Mouse (Mus musculus): Measurements from ENCODE around the gene 4933434E20Rik. TPM values are rescaled to one million over a fixed set of nuclear protein-coding genes. Genes with fewer than 3 reads are reported as not detected.

4933434E20Rik gene
- polyA plus RNA-seq, 1 experiment, result 112 TPM

GRCm38 (mm10) chr3:90076921-90077716 lies 25.7 kb downstream of the 4933434E20Rik start:
- no peaks in the 10 kb centered on the region for H3K4me1 ChIP-seq (ENCODE audit: control insufficient read depth, insufficient read depth, low read length)
- H3K27me3 ChIP-seq (ENCODE audit: control insufficient read depth, insufficient read depth, low read length), result no peaks in the 10 kb centered on the region
- H3K4me3 ChIP-seq (replicated peaks; ENCODE audit: insufficient read depth, low read depth, low read length), result no peak overlapping the region
- peak; percentile 63; the same call in 1 of the 2 replicates for TF ChIP-seq CTCF (IDR thresholded peaks at IDR 0.05; ENCODE audit: borderline replicate concordance, insufficient read depth, low read depth, low read length)
- TF ChIP-seq POLR2A (IDR thresholded peaks at IDR 0.05; ENCODE audit: borderline replicate concordance, insufficient read depth, low read length), result no peak
- H3K27ac ChIP-seq (ENCODE audit: insufficient read depth, low read length), result no peak overlapping the region
- WGBS, result 17% methylated on average over 5 of the region's 5 CpGs
- DNase-seq, result peak; percentile 68 to 80

GRCm38 (mm10) chr3:90078224-90078623 lies 26.8 kb downstream of the 4933434E20Rik start:
- no peak overlapping the region for H3K4me3 ChIP-seq (replicated peaks; ENCODE audit: insufficient read depth, low read depth, low read length)
- peaks cover 4% of the 10 kb centered on the region; the same call in 1 of the 2 replicates for H3K4me1 ChIP-seq (ENCODE audit: control insufficient read depth, insufficient read depth, low read length)
- WGBS, result 49% methylated on average over 5 of the region's 5 CpGs
- TF ChIP-seq POLR2A (IDR thresholded peaks at IDR 0.05; ENCODE audit: borderline replicate concordance, insufficient read depth, low read length) (no peak), CTCF (IDR thresholded peaks at IDR 0.05; ENCODE audit: borderline replicate concordance, insufficient read depth, low read depth, low read length) (no peak)
- H3K27ac ChIP-seq (ENCODE audit: insufficient read depth, low read length), result no peak overlapping the region
- DNase-seq, result no peak
- H3K27me3 ChIP-seq (ENCODE audit: control insufficient read depth, insufficient read depth, low read length), result no peaks in the 10 kb centered on the region

- under 1% methylated on average over 33 of the region's 33 CpGs for WGBS
- DNase-seq, result peak; percentile 89 to 92
- peak overlapping the region; percentile 49 for H3K27ac ChIP-seq (ENCODE audit: insufficient read depth, low read length)
- TF ChIP-seq POLR2A (IDR thresholded peaks at IDR 0.05; ENCODE audit: borderline replicate concordance, insufficient read depth, low read length) (peak; percentile 65), CTCF (IDR thresholded peaks at IDR 0.05; ENCODE audit: borderline replicate concordance, insufficient read depth, low read depth, low read length) (no peak)
- H3K4me1 ChIP-seq (ENCODE audit: control insufficient read depth, insufficient read depth, low read length), result peaks cover 7% of the 10 kb centered on the region; the same call in 1 of the 2 replicates
- peak overlapping the region; percentile 80 for H3K4me3 ChIP-seq (replicated peaks; ENCODE audit: insufficient read depth, low read depth, low read length)
- no peaks in the 10 kb centered on the region for H3K27me3 ChIP-seq (ENCODE audit: control insufficient read depth, insufficient read depth, low read length)
These were observed 27.8 kb downstream of the 4933434E20Rik start for GRCm38 (mm10) chr3:90079133-90079762.

GRCm38 (mm10) chr3:90079763-90080497 lies 28.5 kb downstream of the 4933434E20Rik start:
- Histone ChIP-seq H3K4me3 (replicated peaks; ENCODE audit: insufficient read depth, low read depth, low read length) (peak overlapping the region; percentile 80), H3K27me3 (ENCODE audit: control insufficient read depth, insufficient read depth, low read length) (no peaks in the 10 kb centered on the region), H3K27ac (ENCODE audit: insufficient read depth, low read length) (peak overlapping the region; percentile 36; the same call in 1 of the 2 replicates), H3K4me1 (ENCODE audit: control insufficient read depth, insufficient read depth, low read length) (peaks cover 12% of the 10 kb centered on the region)
- under 1% methylated on average over 52 of the region's 53 CpGs for WGBS
- no peak for TF ChIP-seq CTCF (IDR thresholded peaks at IDR 0.05; ENCODE audit: borderline replicate concordance, insufficient read depth, low read depth, low read length)
- TF ChIP-seq POLR2A (IDR thresholded peaks at IDR 0.05; ENCODE audit: borderline replicate concordance, insufficient read depth, low read length), result no peak
- DNase-seq, result peak; percentile 40 to 41

- Histone ChIP-seq H3K4me1 (ENCODE audit: control insufficient read depth, insufficient read depth, low read length) (peaks cover 17% of the 10 kb centered on the region), H3K4me3 (replicated peaks; ENCODE audit: insufficient read depth, low read depth, low read length) (peak overlapping the region; percentile 80), H3K27me3 (ENCODE audit: control insufficient read depth, insufficient read depth, low read length) (no peaks in the 10 kb centered on the region), H3K27ac (ENCODE audit: insufficient read depth, low read length) (0 out of 2 replicates have a peak overlapping the region, but pooled peaks have one; percentile 36)
- no peak for DNase-seq
- WGBS, result under 1% methylated on average over 6 of the region's 6 CpGs
- no peak for TF ChIP-seq POLR2A (IDR thresholded peaks at IDR 0.05; ENCODE audit: borderline replicate concordance, insufficient read depth, low read length)
These were observed 29.0 kb downstream of the 4933434E20Rik start for GRCm38 (mm10) chr3:90080498-90080863.

GRCm38 (mm10) chr3:90081365-90082240 lies 30.2 kb downstream of the 4933434E20Rik start:
- Histone ChIP-seq H3K4me1 (ENCODE audit: control insufficient read depth, insufficient read depth, low read length) (peaks cover 17% of the 10 kb centered on the region), H3K27ac (ENCODE audit: insufficient read depth, low read length) (no peak overlapping the region), H3K27me3 (ENCODE audit: control insufficient read depth, insufficient read depth, low read length) (no peaks in the 10 kb centered on the region), H3K4me3 (replicated peaks; ENCODE audit: insufficient read depth, low read depth, low read length) (no peak overlapping the region)
- DNase-seq, result no peak
- TF ChIP-seq CTCF (IDR thresholded peaks at IDR 0.05; ENCODE audit: borderline replicate concordance, insufficient read depth, low read depth, low read length) (no peak), POLR2A (IDR thresholded peaks at IDR 0.05; ENCODE audit: borderline replicate concordance, insufficient read depth, low read length) (no peak)
- 79% methylated on average over 5 of the region's 5 CpGs for WGBS

- DNase-seq, result peak in 1 of 2 experiments; percentile 49
- H3K4me1 ChIP-seq (ENCODE audit: control insufficient read depth, insufficient read depth, low read length), result peaks cover 17% of the 10 kb centered on the region
- 28% methylated on average over 5 of the region's 5 CpGs for WGBS
- H3K27ac ChIP-seq (ENCODE audit: insufficient read depth, low read length), result no peak overlapping the region
- H3K27me3 ChIP-seq (ENCODE audit: control insufficient read depth, insufficient read depth, low read length), result no peaks in the 10 kb centered on the region
- no peak overlapping the region for H3K4me3 ChIP-seq (replicated peaks; ENCODE audit: insufficient read depth, low read depth, low read length)
- TF ChIP-seq POLR2A (IDR thresholded peaks at IDR 0.05; ENCODE audit: borderline replicate concordance, insufficient read depth, low read length) (no peak), CTCF (IDR thresholded peaks at IDR 0.05; ENCODE audit: borderline replicate concordance, insufficient read depth, low read depth, low read length) (no peak)
These were observed 31.6 kb downstream of the 4933434E20Rik start for GRCm38 (mm10) chr3:90083034-90083433.
